Mouse (Mus musculus): Measurements from ENCODE around the gene Aplnr.

Aplnr gene

GRCm38 (mm10) chr2:85136089-85136488 is at the start of gene Aplnr:
Aplnr (plus strand) TSS chr2:85136225.
- DNase-seq = no peak

- DNase-seq = no peak
These were observed 47.0 kb upstream of the Aplnr start for GRCm38 (mm10) chr2:85088716-85089646.

GRCm38 (mm10) chr2:85091325-85091724 is 44.7 kb upstream of the Aplnr start:
- no peak for DNase-seq

- DNase-seq = no peak
These were observed 42.6 kb upstream of the Aplnr start for GRCm38 (mm10) chr2:85093376-85093775.

GRCm38 (mm10) chr2:85095906-85096305 is 40.1 kb upstream of the Aplnr start:
- no peak for DNase-seq

- no peak for DNase-seq
These were observed 38.0 kb upstream of the Aplnr start for GRCm38 (mm10) chr2:85098014-85098413.

GRCm38 (mm10) chr2:85098824-85099511 is 37.1 kb upstream of the Aplnr start:
- DNase-seq = no peak

- no peak for DNase-seq
These were observed 32.8 kb upstream of the Aplnr start for GRCm38 (mm10) chr2:85103201-85103600.

- DNase-seq = no peak
These were observed 30.5 kb upstream of the Aplnr start for GRCm38 (mm10) chr2:85105426-85106013.

- DNase-seq = no peak
These were observed 29.8 kb upstream of the Aplnr start for GRCm38 (mm10) chr2:85106068-85106790.

GRCm38 (mm10) chr2:85106941-85107340 is 29.1 kb upstream of the Aplnr start:
- DNase-seq = no peak

GRCm38 (mm10) chr2:85110288-85110875 is 25.6 kb upstream of the Aplnr start:
- DNase-seq = no peak

- DNase-seq = no peak
These were observed 12.7 kb upstream of the Aplnr start for GRCm38 (mm10) chr2:85123187-85123868.

GRCm38 (mm10) chr2:85123869-85124535 is 12.0 kb upstream of the Aplnr start:
- DNase-seq = peak; percentile 11 to 14

- no peak for DNase-seq
These were observed 6.5 kb upstream of the Aplnr start for GRCm38 (mm10) chr2:85129496-85129971.

- DNase-seq = no peak
These were observed 4.8 kb upstream of the Aplnr start for GRCm38 (mm10) chr2:85131226-85131625.

- no peak for DNase-seq
These were observed 4.3 kb upstream of the Aplnr start for GRCm38 (mm10) chr2:85131724-85132123.

GRCm38 (mm10) chr2:85132204-85132603 is 3.8 kb upstream of the Aplnr start:
- no peak for DNase-seq

- no peak for DNase-seq
These were observed 926 bp upstream of the Aplnr start for GRCm38 (mm10) chr2:85135099-85135498.

- DNase-seq = no peak
These were observed 951 bp downstream of the Aplnr start for GRCm38 (mm10) chr2:85136831-85137520.

Measured in thymus, adult 18-20 months (tissue).